Mouse (Mus musculus) heart, adult 18-20 months (tissue): ENCODE measurements around the gene Fkbp5. TPM values are rescaled to one million over a fixed set of nuclear protein-coding genes. Genes with fewer than 3 reads are reported as not detected.

Experiments
- DNase-seq, 2 experiments: peaks; one replicate each; pipeline ENCODE4 v3.0.0; 2021 to 2022; ENCODE audit warnings: mixed read lengths in 1 of 2
- total RNA-seq, 2 experiments: library from RNA; stranded (reverse); gene quantifications; 2 replicates each; pipeline ENCODE4 v1.2.3; 2021

The Fkbp5 gene
- total RNA-seq, 2 experiments from 2014 or later, result 65.4 to 103 TPM

DNA sequence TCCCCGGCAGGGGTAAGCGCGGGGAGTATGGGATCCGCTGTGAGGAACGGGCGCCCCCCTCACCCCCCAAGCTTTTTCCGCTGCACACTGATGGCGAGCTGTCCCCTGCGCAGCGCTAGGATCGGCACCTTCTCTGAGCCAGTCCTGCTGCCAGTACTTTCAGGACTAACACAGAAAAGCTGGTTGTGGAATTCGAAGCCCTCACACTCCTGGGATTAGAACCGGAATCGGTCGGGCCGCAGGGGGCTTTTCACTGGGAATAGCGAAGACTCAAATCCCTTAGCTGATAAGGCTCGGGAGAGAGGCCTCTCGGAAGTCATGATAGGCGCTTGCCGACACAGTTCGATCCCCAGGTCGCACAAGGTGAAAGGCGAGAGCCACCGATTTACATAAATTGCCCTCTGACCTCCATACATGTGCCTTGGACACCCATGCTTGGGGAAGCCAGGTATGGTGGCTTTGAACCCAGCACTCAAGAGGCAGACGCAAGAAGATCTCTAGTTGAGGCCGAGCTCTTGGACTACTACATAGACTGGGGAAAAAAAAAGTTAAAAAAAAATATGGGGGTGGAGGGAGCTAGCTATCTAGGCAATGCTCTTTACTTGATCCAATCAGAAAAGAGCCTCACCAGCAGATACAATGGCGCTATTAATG, 6.2 kb upstream of the Fkbp5 start:
- DNase-seq, result no peak

- DNase-seq, result peak; percentile 98 to 99
Observed at GRCm38 (mm10) chr17:28522623-28523354, 5.5 kb upstream of the Fkbp5 start.

DNA sequence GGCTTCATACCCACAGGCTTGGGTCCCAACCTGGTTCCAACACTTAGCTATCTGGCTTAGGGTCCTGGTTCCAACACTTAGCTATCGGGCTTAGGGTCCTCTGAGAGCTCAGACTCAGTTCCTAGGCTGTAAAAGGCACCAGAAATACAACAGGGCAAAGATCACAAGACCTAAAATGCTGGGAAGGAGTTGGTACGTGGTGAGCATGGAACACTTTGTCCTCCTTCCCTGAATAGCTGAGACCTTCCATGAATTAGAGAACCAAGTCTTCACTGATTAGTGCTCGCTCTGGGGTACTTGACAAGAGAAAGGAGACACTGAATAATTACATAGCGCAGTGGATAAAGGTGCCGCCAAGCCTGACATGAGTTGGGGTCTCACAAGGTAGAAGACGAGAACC, 4.6 kb upstream of the Fkbp5 start:
- DNase-seq, result no peak

DNA sequence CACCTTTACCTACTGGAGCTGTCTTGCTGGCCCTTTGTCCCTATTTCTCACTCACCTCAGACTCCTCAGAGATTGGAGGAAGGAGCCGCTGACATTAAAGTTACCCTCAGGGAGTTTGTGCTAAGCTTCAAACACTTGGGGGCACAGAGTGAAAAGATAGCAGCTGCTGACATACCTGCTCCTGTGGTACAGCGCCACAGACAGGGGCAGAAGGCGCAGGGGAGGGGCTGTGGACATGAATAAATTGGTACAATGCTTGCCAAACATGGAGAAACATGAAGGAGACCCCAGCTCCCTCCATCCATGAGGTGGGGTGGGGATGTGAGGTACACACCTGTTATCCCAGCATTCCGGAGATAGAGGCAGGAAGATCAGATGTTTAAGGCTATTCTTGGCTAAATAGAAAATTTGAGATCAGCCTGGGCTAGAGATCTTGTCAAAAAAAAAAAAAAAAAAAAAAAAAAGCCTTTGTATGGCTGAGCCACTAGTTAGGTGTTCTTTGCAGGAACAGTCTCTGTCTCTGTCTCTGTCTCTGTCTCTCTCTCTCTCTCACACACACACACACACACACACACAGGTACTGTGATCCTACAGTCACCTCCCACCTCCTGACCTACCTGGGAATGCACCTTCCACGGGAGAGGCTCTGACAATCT, 3.9 kb upstream of the Fkbp5 start:
- DNase-seq, result peak in 1 of 2 experiments; percentile 33

DNA sequence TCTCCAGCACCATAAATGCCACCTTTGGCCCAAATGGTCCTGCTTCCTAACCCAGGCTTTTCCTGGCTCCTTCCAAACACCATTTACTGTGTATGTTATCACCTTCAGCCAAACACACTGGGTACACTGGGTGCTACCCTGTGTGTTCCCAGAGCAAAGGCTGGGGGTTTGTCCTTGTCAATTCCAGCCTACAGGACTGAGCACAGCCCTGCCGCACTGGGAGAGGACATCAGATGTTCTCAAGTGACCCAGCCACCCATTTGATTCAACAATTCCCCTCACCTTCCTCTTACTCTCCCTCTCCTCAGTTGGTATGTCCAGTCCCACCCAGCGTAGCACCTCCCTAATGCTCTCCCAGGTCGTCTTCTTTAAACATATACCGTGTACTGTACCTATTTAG, 3.2 kb upstream of the Fkbp5 start:
- DNase-seq, result peak in 1 of 2 experiments; percentile 46

- peak; percentile 47 to 57 for DNase-seq
Observed at GRCm38 (mm10) chr17:28519827-28520226, 2.5 kb upstream of the Fkbp5 start.

- peak; percentile 80 to 84 for DNase-seq
Observed at GRCm38 (mm10) chr17:28518615-28519071, 1.3 kb upstream of the Fkbp5 start.

GRCm38 (mm10) chr17:28517956-28518614, 758 bp upstream of the Fkbp5 start:
- DNase-seq, result peak in 1 of 2 experiments; percentile 97

DNA sequence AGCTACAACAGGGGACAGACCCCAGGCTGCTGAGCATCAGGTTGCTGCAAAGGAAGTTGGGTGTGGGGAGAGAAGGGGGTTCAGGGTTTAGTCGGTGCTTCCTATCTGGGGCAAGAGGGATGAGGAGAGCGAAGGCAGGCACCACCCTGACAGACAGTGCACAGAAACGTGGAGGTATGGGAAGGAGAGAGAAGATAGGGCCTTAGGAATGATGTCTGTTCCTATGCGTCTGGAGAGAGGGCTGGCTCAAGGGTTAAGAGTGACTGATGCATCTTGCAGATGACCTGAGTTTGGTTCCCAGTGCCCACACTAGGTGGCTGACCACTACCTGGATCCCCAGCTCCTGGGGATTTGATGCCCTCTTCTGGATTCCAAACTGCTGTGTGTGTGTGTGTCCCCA, 446 bp downstream of the Fkbp5 start:
- DNase-seq, result peak in 1 of 2 experiments; percentile 56

DNA sequence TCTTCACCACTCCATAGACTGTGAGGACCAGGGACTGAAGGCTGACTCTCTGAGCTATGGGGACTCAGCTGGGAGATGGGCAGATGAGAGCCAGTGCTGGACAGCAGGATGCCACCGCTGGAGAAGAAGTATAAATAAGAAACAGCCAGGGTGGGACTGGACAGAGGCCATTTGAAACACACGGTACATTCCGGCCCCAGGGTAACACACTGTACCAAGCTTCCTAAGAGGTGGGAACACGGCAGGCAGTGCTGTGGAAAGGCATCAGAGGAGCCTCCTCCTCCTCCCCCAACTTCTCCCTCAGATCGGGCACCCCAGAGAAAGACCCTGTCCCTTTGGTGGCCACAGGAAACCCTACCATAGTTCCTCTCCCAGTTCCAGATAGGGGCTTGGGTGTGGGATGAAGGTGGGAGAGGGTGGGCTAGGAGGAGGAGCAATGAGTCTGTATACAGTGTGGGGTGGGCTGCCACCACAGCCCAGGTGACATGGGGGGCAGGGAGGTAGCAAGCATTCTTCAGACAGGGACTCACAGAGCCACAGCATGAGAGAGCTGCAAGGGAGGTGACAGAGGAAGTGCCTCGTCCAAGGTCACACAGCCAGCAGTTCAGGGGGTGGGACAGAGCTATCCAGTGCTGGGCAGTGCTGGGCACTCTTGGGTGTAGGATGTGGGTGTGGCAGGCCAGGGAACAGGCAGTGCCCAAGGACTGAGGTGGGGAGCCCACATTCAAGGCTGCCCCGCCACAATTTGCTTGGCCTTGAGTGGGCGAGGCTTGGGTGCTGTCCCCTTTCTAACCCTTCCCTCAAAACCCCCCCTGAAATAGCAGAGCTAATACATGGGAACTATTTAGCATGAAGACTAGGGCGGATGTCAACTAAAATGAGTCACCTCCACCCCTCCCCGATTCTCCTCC, 1.6 kb downstream of the Fkbp5 start:
- DNase-seq, result peak; percentile 81 to 91

- DNase-seq, result peak in 1 of 2 experiments; percentile 43
Observed at GRCm38 (mm10) chr17:28514555-28514954, 2.8 kb downstream of the Fkbp5 start.

DNA sequence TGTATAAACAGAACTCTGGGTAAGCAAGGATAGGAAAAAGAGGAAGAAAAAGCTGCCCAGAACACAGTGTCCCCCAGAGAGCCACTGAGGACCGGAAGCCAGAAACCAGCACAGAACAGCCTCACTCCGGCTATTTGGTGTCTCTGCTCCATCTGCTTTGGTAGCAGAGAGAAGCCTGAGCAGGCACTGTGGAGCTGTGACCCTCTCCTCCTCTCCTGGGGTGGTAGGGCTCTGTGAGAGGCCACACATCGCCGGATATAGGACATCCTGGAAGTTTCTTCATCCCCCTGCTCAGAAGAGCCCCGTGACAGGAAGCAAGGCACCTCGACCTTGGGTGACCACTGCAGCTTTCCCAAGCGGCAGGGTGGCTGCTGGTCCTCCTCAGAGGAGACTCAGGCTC, 3.5 kb downstream of the Fkbp5 start:
- DNase-seq, result peak; percentile 72 to 86

- DNase-seq, result peak in 1 of 2 experiments; percentile 60
Observed at GRCm38 (mm10) chr17:28513337-28513736, 4.0 kb downstream of the Fkbp5 start.

GRCm38 (mm10) chr17:28512696-28513095, 4.6 kb downstream of the Fkbp5 start:
- DNase-seq, result peak; percentile 88 to 96

DNA sequence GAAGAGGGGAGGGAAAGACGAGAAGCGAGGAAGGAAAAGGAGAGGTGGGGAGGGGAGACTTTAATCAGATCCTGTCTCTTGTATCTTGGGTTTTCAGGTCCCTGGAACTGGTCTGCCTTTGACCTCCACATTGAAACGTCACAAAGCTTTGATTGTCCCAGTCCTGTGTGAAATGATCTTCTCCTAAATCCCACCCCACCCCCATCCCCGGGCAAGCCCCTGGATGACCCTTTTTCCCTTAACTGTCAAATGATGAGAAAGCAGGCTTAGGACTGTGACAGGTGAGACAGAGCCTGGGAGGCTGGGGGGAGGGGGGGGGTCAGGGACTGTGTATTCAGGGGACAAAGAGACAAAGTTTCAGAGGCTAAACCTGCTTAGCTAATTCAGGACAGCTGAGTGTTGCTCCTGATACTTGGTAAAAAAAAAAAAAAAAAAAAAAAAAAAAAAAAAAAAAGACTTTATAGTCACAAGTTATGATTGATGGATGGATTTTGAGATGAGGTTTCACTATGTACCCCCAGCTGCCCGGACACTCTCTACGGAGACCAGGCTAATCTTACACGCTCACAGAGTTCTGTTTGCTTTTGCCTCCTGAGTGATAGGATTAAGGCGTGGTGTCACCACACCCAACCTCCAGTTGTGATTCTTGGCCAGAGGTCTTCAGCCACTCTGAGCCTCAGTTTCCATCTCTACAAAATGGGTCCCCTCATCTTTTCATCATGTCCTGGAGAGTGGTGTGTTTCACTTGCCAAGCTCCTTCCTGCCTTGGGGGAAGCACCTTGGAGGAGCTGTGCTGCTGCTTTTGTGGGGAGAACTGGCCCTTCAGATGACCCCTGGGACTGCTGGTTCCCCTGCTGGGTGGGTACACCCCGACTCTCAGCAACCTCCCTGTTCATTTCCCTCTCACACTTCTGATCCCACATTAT, 5.4 kb downstream of the Fkbp5 start:
- DNase-seq, result peak; percentile 50 to 68

- peak; percentile 62 to 76 for DNase-seq
Observed at GRCm38 (mm10) chr17:28510445-28511342, 6.6 kb downstream of the Fkbp5 start.

DNA sequence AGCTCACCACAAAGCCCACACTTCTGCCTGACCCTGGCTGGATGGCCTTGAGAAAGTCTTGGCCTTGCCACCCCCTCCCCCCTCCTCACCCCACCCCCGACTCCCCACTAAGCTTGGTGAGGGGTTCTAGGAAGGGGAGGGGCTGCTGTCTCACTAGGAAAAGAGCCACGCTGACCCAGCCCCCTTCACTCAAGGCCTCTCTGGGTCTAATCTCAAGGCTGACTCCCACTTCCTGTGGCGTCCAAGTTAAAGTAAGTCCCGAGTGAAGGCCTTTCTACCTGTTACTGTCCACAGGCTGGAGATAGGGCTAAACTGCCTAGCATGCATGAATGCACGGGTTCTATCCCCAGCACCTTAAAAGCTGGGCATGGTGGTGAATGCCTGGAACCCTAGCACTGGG, 9.8 kb downstream of the Fkbp5 start:
- no peak for DNase-seq

DNA sequence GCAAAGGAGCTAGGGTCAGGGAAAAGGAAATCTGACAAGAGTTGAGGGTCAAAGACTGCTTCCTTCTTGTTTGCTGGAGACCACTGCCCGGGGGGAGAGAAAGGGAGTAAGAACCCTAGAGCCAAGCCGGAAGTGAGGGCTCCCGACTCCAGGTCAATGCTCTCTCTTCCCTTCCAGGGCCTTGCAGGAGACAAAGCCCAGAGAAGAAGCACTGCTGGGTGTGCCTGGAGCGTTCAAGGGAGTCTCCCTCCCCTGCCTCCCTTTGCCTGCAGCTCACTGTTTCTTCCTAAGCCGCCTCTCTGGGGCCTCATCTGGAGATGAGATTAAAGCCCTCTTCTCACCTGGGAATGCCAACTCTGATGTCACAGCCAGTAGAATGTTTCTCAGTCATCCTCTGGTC, 10.4 kb downstream of the Fkbp5 start:
- DNase-seq, result no peak

- no peak for DNase-seq
Observed at GRCm38 (mm10) chr17:28505591-28505990, 11.7 kb downstream of the Fkbp5 start.
